Mouse (Mus musculus) v-Abl transformed pro-B cells (cell line): ENCODE results near the gene Elof1.

Experiments used
- in situ Hi-C, 2 experiments: fragments of 400-800 bp; cut with MboI; formaldehyde crosslinking; loops; one replicate each; pipeline ENCODE4 v1.15.1; 2025; ENCODE audit not compliant: unreplicated experiment in 2 of 2

Gene Elof1

GRCm38 (mm10) chr9:22066433-22066832 is 50.5 kb downstream of the Elof1 start:
- in situ Hi-C loops, result loop anchor here (5.0 to 10.0 kb wide), 3 partner anchors 91 to 338 kb away; partner anchors contain the start of genes Zfp809 (in 2 of the 2) and Pigyl (in 1 of the 2)

GRCm38 (mm10) chr9:22065642-22066041 is 51.3 kb downstream of the Elof1 start:
- in situ Hi-C loops, result loop anchor here (5.0 to 10.0 kb wide), 3 partner anchors 92 to 339 kb away; partner anchors contain the start of genes Zfp809 (in 2 of the 2) and Pigyl (in 1 of the 2)

GRCm38 (mm10) chr9:22064341-22064740 is 52.6 kb downstream of the Elof1 start:
- in situ Hi-C loops, result loop anchor here (5.0 to 10.0 kb wide), 2 partner anchors 340 to 343 kb away; no protein-coding TSS in a partner anchor
